Mouse (Mus musculus) central nervous system, embryonic 14 days (tissue): ENCODE results near the gene Hnrnpul1. TPM values are rescaled to one million over a fixed set of nuclear protein-coding genes. Genes with fewer than 3 reads are reported as not detected.

Experiments
- polyA plus RNA-seq: library from polyadenylated mRNA; depleted of rRNA; stranded (reverse); fragments of >200 nt; gene quantifications from 2 replicates; pipeline ENCODE4 v1.2.3, GENCODE M21; 2012; rRNA removed

Hnrnpul1 gene
- polyA plus RNA-seq, result 57.1 and 61.2 TPM in 2 replicates

DNA sequence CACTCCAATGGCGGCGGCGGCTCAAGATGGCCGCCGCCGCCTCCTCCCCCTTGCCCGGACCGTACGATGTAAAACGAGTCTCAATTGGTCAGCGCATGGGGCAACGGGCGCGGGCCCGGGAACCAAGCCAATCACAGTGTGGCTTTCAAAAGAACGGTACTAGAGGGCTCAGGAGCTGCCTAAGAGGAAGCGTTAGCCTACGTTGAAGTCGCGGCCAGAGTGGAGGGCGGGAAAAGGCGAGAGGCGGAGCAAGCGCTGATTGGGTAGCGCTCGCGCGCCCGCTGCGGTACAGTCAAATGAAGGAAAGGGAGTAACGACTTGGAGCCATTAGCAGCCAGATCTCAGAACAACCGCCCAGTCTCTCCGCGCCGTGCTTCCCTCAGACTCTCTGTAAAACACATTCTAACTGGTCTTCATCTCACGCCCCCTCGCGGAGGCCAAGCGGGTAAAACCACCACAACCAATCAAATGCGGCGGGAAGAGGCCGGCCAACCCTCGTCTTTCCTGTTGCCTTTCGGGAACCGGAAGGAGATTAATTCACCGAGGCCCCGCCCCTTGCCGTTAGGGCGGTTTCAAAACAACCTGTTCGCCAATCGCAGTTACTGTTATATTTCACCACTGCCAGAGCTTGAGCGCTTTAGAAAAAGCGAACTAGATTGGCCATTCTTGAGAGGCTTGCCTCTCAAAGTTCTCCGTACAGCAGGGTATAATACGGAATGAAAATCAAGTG lies at the start of gene Hnrnpul1:
Gene Hnrnpul1 (minus strand): TSS at position 20 of the 730 bp plus-strand sequence.

DNA sequence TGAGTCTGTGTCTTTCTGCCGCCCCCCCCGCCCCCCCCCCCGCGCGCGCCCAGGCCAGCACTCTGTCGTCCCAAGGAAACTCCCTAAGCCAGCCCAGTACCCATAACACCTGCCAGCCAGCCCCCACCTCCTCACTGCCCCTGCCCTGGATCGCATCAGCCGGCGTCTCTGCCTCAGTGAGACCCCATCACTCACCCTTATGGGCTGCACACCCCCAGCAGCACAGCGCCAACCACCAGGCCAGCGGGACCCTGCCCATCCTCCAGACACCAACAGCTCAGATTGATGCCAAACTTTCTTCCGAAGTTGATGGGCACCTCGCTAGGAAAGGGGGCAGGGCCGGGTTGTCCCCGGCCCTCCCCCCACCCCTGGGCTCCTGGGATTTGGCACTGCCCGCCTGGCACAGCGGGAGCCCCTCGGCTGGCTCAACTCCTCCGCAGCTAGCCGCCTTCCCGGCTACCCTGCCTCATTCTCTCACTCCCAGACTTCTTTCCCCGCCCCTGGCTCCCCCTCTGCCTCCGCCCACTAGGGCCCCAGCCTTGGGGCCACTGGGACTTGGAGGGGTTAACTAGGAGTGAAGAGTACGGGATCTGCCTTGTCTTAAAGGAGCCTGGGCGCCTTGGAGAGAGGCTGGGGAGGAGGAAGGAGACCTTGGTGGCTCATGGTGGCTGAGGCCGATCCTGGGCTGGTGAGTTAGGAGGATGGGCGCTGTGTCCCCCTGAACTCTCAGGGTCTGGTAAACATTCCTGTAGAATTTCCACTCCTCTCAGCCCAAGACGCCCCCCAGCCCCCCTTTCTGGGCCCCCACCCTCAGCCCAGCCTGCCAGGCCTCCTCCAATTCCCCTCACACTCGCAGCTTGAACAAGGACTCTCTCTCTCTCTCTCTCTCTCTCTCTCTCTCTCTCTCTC lies 33.9 kb upstream of the Hnrnpul1 start, which contains the start of gene Axl:
Gene Axl (minus strand): TSS at position 486 of the 909 bp plus-strand sequence.

DNA sequence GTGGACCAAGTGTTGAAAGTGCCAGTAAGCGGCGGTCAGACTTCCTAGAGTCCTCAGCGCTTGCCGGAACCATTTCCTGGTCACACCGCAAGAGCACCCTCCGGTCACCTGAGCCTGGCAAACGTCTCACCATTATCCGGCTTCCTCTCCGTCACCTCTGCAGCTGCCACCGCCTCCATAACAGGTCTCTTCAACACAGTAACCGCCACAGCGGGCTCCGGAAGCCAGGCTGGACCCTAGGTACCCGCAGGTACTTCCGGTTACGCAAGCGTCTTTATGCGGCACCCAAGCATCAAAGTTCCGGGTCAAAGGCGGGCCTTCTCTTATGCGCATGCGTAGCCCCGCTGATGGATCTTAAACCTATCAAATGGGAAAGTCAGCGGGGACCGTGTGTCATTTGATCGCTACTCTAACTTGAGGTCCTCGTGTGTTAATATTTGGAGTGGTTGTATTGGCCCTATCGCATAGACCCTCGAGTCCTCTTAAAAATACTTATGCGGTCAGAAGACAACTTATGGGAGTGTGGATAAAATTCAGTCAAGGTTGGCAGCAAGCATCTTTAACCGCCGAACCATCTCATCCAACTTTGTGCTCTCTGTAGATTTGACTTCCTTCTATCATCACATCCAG lies 35.7 kb downstream of the Hnrnpul1 start, which contains the start of gene Ccdc97:
Gene Ccdc97 (minus strand): TSS at position 301 of the 630 bp plus-strand sequence.

DNA sequence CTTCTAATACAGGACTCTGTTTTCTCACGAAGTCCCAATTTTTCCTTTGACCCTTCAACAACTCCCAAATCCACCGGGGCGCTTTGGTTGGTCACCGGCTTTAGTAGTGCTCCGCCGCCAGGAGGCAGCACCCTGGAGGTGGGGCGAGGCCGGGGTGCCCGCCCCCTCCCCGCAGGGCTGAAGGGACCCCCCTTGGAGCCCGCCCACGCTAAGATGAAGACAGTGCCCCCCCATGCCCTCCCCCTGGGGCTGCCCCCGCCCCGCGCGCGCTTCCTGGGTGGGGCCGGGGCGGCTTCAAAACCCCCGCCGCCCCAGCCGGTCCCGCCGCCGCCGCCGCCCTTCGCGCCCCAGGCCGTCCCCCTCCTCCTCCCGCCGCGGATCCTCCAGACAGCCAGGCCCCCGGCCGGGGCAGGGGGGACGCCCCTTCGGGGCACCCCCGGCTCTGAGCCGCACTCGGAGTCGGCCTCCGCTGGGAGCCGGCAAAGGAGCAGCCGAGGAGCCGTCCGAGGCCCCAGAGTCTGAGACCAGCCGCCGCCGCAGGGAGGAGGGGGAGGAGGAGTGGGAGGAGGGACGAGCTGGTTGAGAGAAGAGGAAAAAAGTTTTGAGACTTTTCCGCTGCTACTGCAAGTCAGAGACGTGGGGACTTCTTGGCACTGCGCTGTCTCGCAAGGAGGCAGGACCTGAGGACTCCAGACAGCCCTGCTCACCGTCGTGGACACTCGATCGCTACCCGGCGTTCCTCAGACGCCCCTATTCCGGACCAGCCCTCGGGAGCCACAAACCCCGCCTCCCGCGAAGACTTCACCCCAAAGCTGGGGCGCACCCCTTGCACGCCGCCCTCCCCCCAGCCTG lies 67.7 kb downstream of the Hnrnpul1 start, which contains the start of gene Tgfb1:
Gene Tgfb1 (plus strand): TSS at position 323 of the 852 bp plus-strand sequence.

DNA sequence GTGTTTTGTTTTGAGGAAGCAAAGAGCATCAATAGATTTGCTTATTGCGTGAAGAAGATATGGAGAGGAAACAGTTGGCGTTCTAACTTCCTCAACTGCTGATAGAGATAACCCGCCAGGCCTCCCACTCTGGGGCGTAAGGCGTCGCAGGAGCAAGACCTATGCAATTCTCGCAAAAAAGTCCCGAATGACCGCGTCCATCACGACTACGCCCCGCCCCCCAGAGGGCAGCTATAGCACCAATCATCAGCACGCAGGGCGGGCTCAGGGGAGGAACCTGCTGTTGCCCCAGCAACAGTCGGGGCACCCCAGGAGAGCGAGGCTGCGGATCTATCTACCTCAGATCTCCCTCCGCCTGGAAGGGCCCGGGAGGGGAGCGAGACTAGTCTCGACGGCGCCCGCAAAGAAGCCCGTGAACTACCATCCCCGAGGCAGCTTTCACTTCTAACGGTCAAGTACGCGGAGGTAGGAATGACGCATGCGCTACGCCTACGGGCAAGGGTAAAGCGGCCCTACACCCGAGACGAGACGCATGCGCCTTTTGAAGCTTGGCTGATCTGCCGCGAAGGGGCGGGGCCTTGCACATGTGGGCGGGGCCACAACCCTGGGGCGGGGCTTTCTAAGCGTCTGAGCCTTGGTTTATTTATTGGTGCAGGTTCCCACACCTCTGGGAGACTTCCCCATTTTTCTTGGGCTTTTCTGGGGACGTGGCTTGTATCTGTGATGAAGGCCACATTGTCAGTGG lies 73.9 kb downstream of the Hnrnpul1 start, which contains the start of gene B9d2:
Gene B9d2 (plus strand): TSS at position 267 of the 745 bp plus-strand sequence.

DNA sequence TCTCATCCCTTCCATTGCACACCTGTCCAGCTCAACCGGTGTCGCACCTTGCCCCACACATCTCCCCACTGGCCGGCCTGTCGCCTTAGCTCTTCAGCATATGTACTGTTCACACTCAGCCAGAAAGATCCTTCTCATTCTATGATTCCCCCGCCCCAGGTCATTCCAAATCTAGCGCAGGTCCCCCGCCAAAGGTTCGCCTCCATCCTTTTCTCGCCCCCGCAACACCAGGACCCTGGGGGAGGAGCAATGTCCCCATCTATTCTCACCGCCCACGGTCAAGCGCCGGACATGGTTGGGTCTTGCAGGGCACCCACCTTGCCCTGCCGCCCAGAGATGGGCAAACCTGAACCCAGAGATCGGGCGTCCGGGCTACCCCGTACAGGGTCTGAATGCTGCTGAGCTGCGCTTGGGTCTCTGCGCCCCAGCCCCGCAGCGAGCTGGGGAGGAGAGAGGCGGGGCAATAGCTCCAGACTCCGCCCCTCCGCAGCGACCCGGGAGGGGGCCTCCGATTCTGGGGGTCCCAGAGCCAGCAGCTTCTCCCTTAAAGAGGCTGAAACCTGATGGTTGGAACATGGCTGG lies 79.7 kb downstream of the Hnrnpul1 start, which contains the start of gene Tmem91:
Gene Tmem91 (minus strand): TSS at position 448 of the 582 bp plus-strand sequence.

Other genes starting within 250 kb of the Hnrnpul1 start
- gene Ceacam2, start 214.9 kb downstream of the Hnrnpul1 start, polyA plus RNA-seq, result not detected in 2 replicates
- gene Erich4, start 138.9 kb downstream of the Hnrnpul1 start, polyA plus RNA-seq, result not detected in 2 replicates
- 38.0 and 43.1 TPM in 2 replicates for gene Dmac2, start 135.3 kb downstream of the Hnrnpul1 start, polyA plus RNA-seq
- 0.64 and 2.1 TPM in 2 replicates for gene B3gnt8, start 128.1 kb downstream of the Hnrnpul1 start, polyA plus RNA-seq
- 62.5 and 66.5 TPM in 2 replicates for gene Bckdha, start 95.8 kb downstream of the Hnrnpul1 start, polyA plus RNA-seq
- gene Exosc5, start 95.6 kb downstream of the Hnrnpul1 start, polyA plus RNA-seq, result 42.7 and 44.3 TPM in 2 replicates
- 10.7 and 13.1 TPM in 2 replicates for gene Tmem91, start 79.6 kb downstream of the Hnrnpul1 start, polyA plus RNA-seq
- gene B9d2, start 74.0 kb downstream of the Hnrnpul1 start, polyA plus RNA-seq, result 44.6 and 53.1 TPM in 2 replicates
- 3.8 and 6.7 TPM in 2 replicates for gene Tgfb1, start 67.8 kb downstream of the Hnrnpul1 start, polyA plus RNA-seq
- 71.9 and 73.7 TPM in 2 replicates for gene Ccdc97, start 35.7 kb downstream of the Hnrnpul1 start, polyA plus RNA-seq
- gene Axl, start 33.9 kb upstream of the Hnrnpul1 start, polyA plus RNA-seq, result 16.8 and 25.5 TPM in 2 replicates
- 1.4 and 2.3 TPM in 2 replicates for gene Cyp2s1, start 62.2 kb upstream of the Hnrnpul1 start, polyA plus RNA-seq
- not detected in 2 replicates for gene Cyp2b10, start 142.9 kb upstream of the Hnrnpul1 start, polyA plus RNA-seq